15 mouse cellular contexts compared by ENCODE assay signal in genomic region chr13:30041501-30042295, GRCm38 (mm10). TPM values are rescaled to one million over a fixed set of nuclear protein-coding genes. Genes with fewer than 3 reads are reported as not detected.
DNase-seq lines count a peak whose midpoint lies in the region; ATAC-seq lines count a peak whose summit lies in the region.
"Had no signal": no experiment of that assay in that cellular context is flagged by ENCODE, and none has a peak within 500 bp of the region (broad histone marks: within the 10 kb centered on the region; RNA-seq: fewer than 3 reads in every experiment).

No protein-coding gene starts in this region.

- no peak overlapping the region for H3K9ac ChIP-seq in intestine, embryonic 16.5 days (ENCODE audit: low read depth, low read length)
- H3K9ac ChIP-seq: forebrain, embryonic 15.5 days; heart, embryonic 15.5 days; kidney, embryonic 15.5 days; limb, embryonic 13.5 days had no signal

- no peaks in the 10 kb centered on the region for H3K4me1 ChIP-seq in intestine, embryonic 16.5 days (ENCODE audit: control insufficient read depth, insufficient read depth, low read length)
- H3K4me1 ChIP-seq: forebrain, embryonic 15.5 days; kidney, embryonic 15.5 days; limb, embryonic 13.5 days had no signal

- no peaks in the 10 kb centered on the region for H3K9me3 ChIP-seq in intestine, embryonic 16.5 days (ENCODE audit: control insufficient read depth, low read length)
- H3K9me3 ChIP-seq: forebrain, embryonic 15.5 days; heart, embryonic 15.5 days; kidney, embryonic 15.5 days; limb, embryonic 13.5 days had no signal

- peak; percentile 51 for ATAC-seq in frontal cortex, adult (ENCODE audit: low TSS enrichment)
- ATAC-seq in granulocyte monocyte progenitor cell, adult 5-6 weeks (replicated peaks; ENCODE audit: poor library complexity, severe bottlenecking): peak; percentile 26; the same call in 1 of the 2 replicates
- ATAC-seq in intestine, embryonic 16.5 days: no peak
- ATAC-seq: forebrain, embryonic 15.5 days; hindbrain, postnatal 0 days had no signal

- H3K27ac ChIP-seq in intestine, embryonic 16.5 days (ENCODE audit: low read length): no peak overlapping the region
- H3K27ac ChIP-seq: forebrain, embryonic 15.5 days; heart, embryonic 15.5 days; hindbrain, postnatal 0 days; kidney, embryonic 15.5 days; limb, embryonic 13.5 days; stomach, postnatal 0 days had no signal

- H3K36me3 ChIP-seq in intestine, embryonic 16.5 days (ENCODE audit: control insufficient read depth, insufficient read depth, low read length): no peaks in the 10 kb centered on the region
- H3K36me3 ChIP-seq: forebrain, embryonic 15.5 days; heart, embryonic 15.5 days; kidney, embryonic 15.5 days; limb, embryonic 13.5 days had no signal

- H3K4me3 ChIP-seq in intestine, embryonic 16.5 days (ENCODE audit: low read length): no peak overlapping the region
- H3K4me3 ChIP-seq: forebrain, embryonic 15.5 days; heart, embryonic 15.5 days; kidney, embryonic 15.5 days; limb, embryonic 13.5 days had no signal

- H3K4me2 ChIP-seq in intestine, embryonic 16.5 days (ENCODE audit: low read depth, low read length): no peak overlapping the region
- H3K4me2 ChIP-seq: forebrain, embryonic 15.5 days; kidney, embryonic 15.5 days; limb, embryonic 13.5 days had no signal

- DNase-seq in frontal cortex, postnatal 10 days (ENCODE audit: low spot score in 2 of 2): no peak
- peak; percentile 54 for DNase-seq in 416B (ENCODE audit: low read depth)
- DNase-seq in Muller cell, postnatal 12 days (ENCODE audit: inconsistent ontology term): peak; percentile 82
- no peak for DNase-seq in thymus, postnatal 25 days
- DNase-seq: layer of hippocampus, postnatal 36 days; lung, adult 18-20 months had no signal

- WGBS in intestine, embryonic 16.5 days: 86% methylated on average over 3 of the region's 3 CpGs

- H3K27me3 ChIP-seq in intestine, embryonic 16.5 days (replicated peaks; ENCODE audit: control insufficient read depth, insufficient read depth, low read length): no peaks in the 10 kb centered on the region
- H3K27me3 ChIP-seq: forebrain, embryonic 15.5 days; heart, embryonic 15.5 days; kidney, embryonic 15.5 days; limb, embryonic 13.5 days had no signal

RNA-seq across cellular contexts. Expression of gene E2f3, which starts 55.8 kb away (rescaled TPM):
- total RNA-seq in granulocyte monocyte progenitor cell, adult 5-6 weeks (2014; fragmentation: Nextera tagmentation): 19.8 and 22.6 TPM in 2 replicates
- total RNA-seq in granulocyte monocyte progenitor cell, adult 5-6 weeks (2017): 8.7 and 11.2 TPM in 2 replicates
- 6.7 and 7.0 TPM in 2 replicates for polyA plus RNA-seq in intestine, embryonic 16.5 days (2015; fragmentation: Nextera tagmentation; extraction: Ambion mirVana)

Comparison
In these comparisons a context has a peak if more than half of its experiments do, and no peak if none do; other contexts are left out.
1. DNase-seq: peak in 416B (single experiment) and Muller cell, postnatal 12 days (single experiment); none in frontal cortex, postnatal 10 days (0 of 2) and thymus, postnatal 25 days (single experiment).